Mouse (Mus musculus) right cerebral cortex, adult 2 months (tissue): Measurements from ENCODE around the gene Fntb.
A peak's percentile ranks its signal among the peaks of the same experiment; 100 is the strongest.
"Not testable (repeated sequence)": the region's sequence is repeated elsewhere in the genome, so short reads cannot be mapped to it uniquely, and the experiment has no call there.

Experiments
- DNase-seq, 2 experiments: peaks; one replicate each; pipeline ENCODE4 v3.0.0; 2021 to 2022; ENCODE audit warnings: low spot score in 2 of 2

Gene Fntb

DNA sequence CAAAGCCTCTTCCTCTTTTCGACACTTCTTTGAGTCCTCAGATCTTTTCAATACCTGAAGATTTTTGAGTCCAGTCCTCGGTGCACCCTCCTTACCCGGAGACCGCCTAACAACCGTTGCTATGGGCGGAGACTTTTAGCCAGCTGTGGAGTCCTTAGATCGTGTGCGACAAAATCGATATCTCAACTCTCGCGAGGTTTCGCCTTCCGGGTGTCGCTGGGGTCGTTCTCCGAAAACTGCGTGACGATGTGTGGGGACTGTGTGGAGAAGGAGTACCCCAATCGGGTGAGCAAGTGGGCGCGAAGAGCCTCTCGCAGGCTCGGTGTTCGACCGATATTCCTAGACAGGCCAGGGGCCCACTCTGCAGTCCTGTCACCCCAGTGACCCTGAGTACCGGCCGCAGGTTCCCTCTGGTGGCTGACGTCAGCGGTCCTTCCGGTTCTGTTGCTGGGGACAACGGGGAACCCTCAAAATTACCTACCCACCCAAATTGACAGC is at the start of gene Fntb, which contains the start of gene Churc1:
Fntb (plus strand) TSS at position 236 of the 498 bp plus-strand sequence.
Churc1 (plus strand) TSS at position 185 of the 498 bp plus-strand sequence.
- peak; percentile 86 to 88 for DNase-seq

DNA sequence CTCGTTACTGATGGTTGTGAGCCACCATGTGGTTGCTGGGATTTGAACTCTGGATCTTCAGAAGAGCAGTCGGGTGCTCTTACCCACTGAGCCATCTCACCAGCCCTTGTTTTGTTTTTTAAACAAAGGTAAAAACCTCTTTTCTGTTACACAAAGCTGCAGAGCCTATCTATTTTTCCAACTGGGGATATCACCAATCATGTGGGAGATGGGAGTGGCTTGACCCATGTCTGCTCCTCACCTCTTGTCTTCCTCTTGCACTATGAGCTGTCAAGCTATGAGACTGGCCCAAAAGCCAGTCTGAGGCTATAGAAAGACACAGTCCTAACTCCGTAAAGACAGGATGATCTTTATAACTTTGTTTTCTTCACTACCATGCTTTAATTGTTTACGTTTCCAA is 47.0 kb upstream of the Fntb start:
- no peak for DNase-seq

DNA sequence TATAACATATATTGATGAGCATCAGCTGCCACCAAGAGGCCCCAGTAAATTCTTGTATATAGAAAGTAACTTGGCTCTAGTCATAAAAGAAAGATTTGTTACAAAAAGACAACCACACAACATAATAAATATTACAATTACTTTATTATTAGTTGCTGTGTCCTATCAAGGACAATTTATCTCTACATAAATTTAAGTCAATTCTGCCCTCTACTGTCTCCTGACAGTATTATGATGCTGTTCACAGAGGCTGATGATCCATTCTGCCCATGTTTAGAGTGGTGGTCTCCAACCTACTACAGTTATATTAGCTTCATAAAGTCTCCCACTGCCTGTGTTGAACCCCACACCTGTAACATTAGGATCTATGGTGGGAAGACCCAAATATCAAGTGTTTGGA is 44.8 kb upstream of the Fntb start:
- no peak for DNase-seq

DNA sequence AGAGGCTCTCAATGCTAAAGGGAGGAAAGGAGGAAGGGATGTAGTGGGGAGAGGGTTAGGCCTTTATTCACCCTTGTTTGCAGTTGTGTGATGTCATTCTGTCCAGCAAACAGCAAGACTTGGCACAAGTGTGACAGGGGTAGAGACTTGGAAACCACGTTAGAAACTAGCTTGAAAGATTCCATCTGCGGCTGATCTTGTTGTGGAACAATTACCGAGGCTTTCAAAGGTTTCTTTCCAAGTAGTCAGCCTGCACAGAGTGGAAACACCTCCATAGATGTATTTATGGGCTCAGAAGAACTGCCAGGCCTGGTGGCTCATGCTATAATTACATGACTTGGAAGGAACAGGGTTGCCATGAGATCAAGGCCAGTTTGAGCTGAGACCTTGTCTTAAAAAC is 43.4 kb upstream of the Fntb start:
- DNase-seq = no peak

DNA sequence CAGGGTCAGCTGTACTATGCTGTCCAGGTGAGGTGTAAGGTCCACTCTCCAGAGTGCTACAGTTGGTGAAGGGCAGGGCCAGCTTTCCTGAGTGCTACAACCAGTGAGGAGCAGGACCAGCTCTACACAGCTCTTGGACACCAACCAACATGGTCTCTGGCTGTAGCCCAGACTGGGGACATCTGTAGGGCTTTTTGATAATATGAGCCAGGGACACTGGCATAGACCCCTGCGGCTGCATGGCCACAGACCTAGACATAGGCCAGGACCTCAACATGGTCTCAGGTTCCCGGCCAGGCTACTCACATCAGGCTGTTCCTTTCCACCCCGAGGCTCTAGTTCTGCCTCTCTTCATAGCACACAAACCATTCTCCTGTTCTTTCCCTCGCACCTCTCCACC is 37.4 kb upstream of the Fntb start:
- no peak for DNase-seq

DNA sequence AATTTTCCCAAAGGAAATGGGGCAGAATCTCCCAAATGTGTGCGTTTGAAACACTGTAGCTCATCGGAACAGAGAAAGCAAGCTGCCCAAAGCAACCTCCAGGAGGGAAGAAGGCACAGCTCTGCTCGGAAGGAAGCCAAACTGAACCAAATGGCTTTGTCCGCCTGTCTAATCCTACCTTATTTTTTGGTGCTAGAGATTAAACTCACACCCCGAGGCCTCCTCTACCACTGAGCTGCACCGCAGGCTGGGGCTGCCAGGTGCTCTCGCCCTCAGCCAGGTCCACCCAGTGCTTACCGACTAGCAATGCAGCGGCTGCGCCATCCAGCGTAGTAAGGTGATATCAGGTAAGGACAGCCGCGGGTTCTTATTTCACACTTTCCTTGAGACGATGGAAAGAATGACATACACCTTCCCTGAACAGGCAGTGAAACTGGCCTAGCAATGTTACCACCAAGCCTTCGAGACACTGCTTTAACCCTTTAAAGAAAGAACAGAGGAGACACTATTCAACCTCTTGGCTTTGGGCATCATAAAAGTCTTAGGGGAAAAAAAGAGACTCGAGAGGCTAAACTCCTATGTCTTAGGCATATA is 14.4 kb upstream of the Fntb start:
- DNase-seq = no peak

DNA sequence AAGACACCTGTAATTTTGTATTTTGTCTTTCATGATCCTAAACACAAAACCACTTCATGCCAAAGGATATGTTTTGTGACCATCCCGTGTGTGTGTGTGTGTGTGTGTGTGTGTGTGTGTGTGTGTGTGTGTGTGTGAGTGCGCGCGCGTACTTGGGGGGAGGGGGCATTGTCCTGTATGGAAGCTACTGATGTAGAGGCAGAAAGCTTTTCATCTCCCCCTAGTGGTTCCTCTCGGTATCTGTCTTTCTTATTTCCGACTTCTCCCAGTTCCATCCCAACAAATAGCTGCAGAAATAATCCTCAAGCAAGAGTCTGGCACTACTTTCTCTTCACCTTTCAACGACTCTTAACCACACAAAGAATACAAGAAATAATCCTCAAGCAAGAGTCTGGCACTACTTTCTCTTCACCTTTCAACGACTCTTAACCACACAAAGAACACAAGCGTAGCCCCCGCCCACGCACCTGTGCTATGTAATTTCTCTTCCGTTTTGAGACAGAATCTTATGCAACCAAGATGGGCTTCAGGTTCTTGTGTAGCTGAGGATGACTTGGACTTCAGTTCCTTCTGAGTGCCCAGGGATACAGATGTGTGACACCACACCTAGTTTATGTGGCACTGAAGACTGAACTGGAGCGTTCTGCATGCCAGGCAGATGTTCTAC is 12.6 kb upstream of the Fntb start:
- peak; percentile 40 to 64 for DNase-seq

DNA sequence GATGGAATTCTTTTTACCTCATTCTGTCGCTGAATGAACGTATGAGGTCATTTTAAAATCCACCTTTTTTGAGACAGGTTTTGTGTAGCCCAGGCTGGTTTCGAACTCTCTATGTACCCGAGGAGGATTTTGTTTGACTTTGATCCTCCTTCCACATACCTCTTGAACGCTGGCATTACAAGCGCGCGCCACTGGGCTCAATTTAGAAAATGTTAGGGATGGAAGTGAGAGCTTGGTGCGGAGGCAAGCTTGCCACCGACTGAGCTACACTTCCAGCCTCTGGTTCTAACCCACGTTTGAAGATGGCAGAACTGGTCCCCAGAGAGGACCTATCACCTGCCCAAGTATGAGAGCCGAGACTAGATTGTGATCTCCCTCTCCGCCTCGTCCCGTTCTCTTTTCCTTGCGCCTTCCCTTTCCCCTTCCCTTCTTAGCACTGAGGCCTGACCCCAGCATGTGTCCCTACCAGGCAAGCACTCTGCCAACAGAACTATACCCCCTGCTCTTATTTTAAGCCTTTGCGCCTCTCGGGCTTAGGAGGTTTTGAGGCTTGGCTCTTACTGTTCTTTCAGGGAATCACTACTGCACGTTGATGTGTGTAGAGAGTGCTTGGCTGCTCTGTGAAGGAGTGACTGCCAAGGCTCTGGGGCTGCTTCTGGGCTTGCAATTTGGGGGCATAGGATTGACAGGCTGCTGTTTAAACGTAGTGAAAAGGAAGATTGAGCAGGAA is 677 bp downstream of the Fntb start:
- DNase-seq = peak in 1 of 2 experiments; percentile 39

DNA sequence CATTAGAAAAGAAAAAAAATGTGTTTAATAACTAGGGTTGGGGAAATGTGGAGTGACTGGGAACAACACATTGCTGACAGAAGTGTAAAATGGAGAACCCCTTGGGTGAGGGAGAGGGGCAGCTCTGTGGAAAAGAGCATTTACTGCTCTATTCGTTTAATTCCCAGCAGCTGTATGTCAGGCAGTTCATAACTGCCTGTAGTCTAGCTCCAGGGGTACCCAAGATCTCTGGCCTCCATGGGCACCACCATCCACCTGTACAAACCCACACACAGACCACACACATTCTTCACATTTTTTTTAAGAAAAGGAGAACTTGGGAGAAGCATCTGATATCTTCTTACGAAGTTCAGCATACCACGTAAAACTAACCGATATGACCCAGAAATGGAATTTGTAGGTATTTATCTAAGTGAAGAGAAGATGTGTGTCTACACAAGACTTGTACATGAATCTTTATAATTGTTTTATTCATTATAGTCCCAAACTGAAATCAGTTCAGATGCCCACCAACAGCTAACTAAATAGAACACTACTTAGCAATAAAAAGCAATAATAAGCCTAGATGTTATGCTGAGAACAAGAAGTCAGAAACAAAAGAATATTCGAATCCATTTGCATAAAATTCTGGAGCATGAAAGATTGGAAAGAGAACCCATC is 5.6 kb downstream of the Fntb start:
- no peak for DNase-seq

DNA sequence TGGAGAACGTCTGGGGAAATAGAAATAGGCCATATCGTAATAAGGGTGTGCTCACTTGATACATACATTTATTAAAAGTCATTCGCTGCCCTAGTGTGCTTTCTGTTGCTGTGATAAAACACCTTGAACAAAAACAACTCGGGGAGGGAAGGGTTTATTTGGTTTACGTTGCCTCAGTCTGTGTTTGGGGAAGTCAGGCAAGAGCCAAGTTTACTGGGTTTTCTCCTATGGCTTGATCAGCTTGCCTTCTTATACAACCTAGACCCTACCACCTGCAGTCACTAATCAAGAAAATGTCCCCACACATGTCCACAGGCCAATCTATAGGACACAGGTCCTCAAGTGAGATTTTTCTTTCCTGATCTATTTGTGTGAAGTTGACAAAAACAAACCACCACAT is 6.2 kb downstream of the Fntb start:
- no peak for DNase-seq

DNA sequence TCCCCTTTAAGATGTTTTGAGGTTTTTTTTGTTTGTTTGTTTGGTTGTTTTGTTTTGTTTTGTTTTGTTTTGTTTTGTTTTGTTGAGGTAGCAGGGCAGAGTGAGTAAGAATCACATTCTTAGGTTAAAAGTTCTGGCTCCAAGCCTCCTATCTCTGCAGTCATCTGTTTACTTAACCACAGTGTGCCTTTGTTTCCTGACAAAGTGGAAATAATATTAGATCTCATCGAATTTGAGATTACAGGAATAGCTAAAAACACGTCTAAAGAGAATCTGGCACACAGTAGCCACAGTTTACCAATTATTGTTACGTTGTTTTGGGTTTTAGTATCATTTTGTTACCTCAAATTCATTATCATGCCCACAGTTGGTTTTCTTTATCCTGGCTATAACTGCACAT is 9.3 kb downstream of the Fntb start:
- no peak for DNase-seq

DNA sequence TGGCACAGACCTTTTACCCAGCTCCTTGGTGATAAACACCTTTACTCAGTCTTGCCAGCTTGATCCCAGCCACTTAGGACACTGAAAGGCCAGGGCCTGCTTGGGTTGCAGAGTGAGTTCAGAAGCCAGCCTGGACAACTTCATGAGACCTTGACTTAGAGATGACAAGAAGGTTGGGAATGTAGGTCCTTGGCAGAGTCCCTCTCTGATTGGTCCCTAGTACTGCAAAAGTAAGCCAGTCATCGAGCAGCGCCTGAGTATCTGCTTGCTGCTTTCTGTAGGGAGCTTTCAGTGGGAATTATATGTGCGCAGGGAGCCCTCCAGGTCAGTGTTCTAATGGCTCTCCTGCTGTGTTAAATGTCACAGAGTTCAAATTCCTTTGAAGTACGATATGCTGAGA is 9.7 kb downstream of the Fntb start:
- no peak for DNase-seq

DNA sequence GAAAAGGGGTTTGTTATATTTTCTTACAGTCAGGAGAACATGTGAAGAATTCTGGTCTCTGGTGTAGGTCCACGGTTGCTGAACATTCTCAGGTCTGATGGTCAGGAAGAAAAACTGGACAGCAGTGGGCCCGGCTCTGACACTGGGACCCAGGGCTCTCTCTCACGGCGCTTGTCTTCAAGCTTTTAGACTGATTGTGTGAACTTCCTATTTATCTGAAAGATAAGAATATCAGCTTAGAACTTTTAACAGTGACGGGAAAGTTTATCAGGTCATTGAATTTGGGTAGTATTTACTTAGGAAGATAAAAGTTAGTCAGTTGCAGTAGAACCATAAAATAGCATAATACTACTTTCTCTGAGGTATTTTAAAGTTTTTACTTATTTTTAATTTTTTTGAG is 11.5 kb downstream of the Fntb start:
- DNase-seq = no peak

DNA sequence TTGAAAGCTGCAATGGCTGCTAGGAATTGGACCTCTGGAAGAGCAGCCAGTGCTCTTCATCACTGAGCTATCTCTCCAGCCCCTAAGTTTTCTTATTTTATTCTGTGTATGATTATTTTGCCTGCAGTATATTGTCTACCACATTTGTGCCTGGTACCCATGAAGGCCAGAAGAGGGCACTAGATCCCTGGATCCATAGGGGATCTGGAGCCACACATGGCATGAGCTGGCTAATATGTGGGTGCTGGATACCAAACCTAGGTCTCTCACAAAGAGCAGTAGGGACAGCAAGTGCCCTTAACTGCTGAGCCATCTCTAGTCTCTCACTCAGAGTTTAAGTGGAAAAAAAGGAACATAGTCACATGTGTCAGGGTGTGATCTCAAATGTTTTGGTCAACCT is 12.5 kb downstream of the Fntb start:
- no peak for DNase-seq

DNA sequence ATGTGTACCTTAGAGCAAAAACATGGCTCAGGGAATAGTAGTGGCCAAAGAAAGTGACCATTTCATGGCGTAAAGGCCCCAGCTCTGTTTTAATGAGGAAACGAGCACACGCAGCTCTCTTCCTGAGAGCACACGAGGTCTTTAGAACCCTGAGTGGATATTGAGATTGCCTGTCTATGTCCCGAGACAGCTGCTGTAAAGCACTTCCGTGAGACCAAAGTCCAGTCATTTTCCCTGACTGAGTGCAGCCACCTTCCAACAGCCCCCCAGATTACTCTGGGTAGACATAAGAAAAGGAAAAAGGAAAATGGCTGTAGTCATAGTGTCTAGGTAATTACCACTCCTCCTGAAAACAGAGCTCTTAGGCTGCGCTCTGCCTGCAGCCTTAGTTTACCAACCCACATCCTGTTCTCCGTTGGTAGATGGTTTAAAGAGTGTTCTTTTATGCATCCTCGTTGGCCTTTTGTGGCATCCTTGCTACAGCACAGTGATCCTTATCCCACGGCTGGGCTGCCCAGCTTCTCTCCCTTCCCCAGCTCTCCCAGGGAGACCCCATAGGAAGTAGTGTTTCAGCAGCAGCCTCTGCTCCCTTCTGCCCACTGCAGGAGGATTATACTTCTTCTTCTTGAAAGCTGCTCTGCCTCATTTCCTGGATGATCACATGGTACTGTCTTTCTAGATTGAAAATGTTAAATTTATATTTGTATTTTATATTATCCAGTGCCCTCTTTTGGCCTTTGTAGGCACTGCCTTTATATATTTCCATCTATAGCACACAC is 13.1 kb downstream of the Fntb start:
- no peak for DNase-seq

DNA sequence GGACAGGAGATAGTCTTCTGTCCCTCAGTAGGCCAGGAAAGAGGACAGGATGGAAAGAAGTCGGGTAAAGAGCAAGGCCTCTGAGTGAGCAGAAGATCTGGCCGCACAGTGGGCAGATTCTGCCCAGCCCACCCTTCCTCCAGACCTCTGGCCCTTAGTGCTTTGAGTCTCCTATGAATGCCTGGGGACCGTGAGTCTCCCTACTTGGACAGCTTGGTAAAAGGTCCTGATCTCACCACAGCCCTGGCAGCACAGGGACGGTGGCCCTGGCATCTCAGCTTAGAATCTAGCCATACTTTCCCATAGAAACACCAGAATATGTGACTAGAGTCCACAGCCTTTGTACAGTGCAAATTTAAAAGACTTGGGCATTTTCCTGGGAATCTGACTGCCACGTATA is 14.6 kb downstream of the Fntb start:
- DNase-seq = no peak

DNA sequence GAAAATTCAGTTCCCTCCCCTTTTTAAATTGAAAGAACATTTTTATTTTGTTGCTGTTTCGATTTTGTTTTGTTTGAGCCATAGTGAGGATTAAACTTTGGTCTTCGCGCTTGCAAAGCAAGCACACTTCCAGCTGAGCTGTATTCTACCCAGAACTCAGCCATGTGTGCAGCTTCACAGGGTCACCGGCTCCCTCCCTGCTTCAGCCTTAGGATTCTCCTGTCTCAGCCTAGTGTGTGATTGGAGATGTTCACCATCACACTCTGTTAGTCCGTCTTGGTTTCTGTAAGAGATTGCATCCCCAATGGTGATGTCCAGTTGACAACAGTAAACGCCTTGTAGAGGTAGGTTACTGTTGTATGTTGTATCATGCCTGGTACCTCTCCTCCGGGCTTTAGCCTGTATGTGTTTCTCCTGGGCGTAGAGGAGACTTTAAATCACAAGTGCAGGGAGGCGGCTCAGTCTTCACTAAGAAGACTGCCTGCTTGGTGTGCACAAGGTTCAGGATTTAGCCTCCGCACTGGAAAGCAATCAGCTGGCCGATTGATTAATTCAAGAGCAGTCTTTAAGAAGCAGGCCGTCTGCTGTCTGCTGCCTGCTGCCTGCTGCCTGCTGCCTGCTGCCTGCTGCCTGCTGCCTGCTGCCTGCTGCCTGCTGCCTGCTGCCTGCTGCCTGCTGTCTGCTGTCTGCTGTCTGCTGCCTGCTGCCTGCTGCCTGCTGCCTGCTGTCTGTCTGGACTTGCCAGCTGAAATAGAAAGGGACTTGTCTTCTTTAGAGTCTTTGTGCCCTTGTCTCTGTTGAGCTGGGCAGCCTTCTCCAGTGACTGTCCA is 15.5 kb downstream of the Fntb start:
- DNase-seq = no peak

DNA sequence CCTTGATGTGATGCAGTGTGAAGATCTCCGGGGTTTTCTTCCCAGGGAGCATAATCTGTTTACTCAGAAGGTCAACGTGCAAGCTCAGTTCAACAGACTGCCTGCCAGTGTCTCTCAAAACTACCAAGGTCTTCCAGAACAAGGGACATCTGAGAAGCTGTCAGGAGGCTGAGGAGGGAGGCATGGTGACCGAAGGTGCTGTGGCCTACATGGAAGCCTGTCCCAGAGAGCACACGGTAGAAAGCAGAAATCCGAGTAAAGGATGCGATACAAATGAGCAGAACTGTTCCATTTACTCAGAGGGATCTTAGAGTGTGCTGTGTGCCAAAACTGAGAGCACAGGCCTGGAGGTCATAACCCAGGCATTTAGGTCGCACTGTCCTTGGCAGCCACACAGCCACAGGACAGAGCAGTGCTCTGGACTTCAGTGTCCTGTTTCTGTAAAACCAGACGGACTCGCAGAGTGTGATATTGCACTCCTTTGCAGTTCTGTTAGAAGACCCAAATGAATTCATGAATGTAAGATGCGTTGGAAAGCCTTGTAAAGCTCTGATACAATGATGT is 18.7 kb downstream of the Fntb start:
- DNase-seq = no peak

DNA sequence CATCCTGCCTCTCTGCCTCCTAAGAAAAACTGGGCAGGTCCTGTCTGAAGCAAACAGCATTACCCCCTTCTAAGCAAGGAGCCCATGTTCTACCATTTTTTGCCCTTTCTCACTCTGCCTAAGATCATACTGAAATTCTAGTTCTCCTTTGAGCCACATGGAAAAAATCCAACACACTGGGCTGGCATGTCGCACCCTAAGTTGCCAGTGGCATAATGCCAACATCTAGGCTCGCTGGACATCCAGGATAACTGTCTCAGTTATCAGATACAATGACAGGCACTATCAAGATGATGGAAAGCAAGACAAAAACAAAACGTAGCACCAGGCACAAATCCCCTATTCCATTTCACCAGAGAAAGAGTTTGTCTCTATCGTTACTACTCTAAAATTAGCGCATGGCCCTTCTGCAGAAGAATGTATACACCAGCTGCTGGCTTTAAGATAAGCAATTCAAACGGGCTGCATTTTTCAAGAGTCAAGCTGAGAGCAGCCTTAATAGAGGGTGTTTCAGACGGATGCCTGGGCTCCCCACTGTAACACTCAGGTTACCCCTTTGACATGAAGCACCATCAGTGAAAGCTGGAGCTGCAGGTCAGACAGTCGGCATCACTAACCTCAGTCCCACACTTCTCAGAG is 25.2 kb downstream of the Fntb start:
- peak in 1 of 2 experiments; percentile 29 for DNase-seq

DNA sequence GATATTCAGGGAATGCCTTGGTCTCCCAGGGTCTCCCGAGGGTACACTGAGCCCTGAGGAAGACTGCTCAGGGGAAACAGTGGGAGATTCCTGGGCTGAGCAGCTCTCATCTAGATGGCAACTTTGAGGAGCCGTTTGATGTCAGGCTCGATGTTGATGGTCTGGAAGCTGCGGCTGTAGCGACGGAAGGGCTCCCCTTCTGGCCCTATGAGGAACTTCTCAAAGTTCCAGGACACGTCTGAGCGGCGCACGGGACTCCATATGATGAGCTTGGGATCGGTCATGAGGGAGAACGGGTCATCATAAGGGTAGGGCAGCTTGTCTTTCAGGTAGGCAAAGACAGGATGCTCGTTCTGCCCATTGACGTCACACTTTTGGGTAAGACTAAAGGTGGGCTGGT is 27.2 kb downstream of the Fntb start:
- DNase-seq = not testable (repeated sequence)
